Mouse (Mus musculus): ENCODE measurements at regions not wholly inside any gene's neighbourhood (a gene's known extent, or its start where the extent isn't known, plus 50 kb on each side); places are given as distances from the start of the nearest gene placed in this dataset.

DNA sequence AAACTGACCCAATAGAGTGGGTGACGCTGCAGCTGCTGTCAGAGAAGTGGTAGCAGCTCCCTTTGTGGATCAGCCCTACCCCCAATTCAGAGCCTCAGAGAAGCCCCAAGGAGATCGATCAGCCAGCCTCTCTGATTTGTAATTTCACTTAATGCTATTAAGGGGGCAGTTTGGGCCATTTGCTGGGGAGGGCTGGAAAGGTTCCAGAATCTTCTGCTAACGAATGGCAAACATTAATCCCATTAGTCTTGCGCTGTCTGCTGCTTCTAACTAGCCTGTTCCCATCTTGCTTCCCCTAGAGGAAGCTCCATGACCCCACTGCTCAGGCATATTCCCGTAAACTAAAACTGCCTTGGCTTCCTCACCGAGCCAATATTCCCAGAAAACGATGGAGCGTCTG lies 59.9 kb upstream of the Lrrn2 start:
- ATAC-seq (ENCODE audit: low FRiP score, low read depth): no peak

DNA sequence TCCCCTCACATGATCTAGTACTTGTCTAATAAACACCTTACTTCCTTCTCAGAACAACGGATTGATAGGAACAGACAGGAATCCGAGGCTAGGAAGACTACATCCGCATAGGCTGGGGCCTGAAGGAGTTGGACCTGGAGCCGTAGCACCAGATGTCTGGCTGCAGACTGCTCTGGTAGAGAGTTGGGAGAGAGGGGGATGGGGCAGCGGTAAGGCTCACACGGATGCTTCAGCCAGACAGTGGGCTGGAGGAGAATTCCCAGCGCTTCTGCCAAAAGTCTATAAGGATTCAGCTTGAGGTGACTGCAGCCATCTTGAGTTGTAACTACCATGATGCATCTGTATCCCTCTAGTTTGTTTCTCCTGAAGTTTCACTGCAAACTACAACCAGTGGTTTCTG lies 61.8 kb upstream of the Lrrn2 start:
- TF ChIP-seq POLR2A (IDR thresholded peaks at IDR 0.05; ENCODE audit: borderline replicate concordance, extremely low read depth, insufficient read depth, insufficient read length): no peak
- H3K27ac ChIP-seq (replicated peaks; ENCODE audit: low read depth, low read length): no peak overlapping the region
- no peak overlapping the region for H3K4me3 ChIP-seq (replicated peaks; ENCODE audit: low read length)
- no peaks in the 10 kb centered on the region for H3K9me3 ChIP-seq (ENCODE audit: control insufficient read depth, low read length)
- WGBS: 49% methylated on average over 7 of the region's 7 CpGs
- H3K4me2 ChIP-seq (replicated peaks; ENCODE audit: low read depth, low read length, severe bottlenecking): no peak overlapping the region
- no peaks in the 10 kb centered on the region for H3K4me1 ChIP-seq (ENCODE audit: control insufficient read depth, insufficient read depth, low read length)
- DNase-seq (ENCODE audit: low spot score): no peak
- no peak overlapping the region for H3K9ac ChIP-seq (ENCODE audit: low read depth, low read length, severe bottlenecking)
- H3K27me3 ChIP-seq (ENCODE audit: control insufficient read depth, insufficient read depth, low read length): peaks cover 5% of the 10 kb centered on the region; the same call in 1 of the 2 replicates
- no peaks in the 10 kb centered on the region for H3K36me3 ChIP-seq (ENCODE audit: control insufficient read depth, insufficient read depth, low read length)
- ATAC-seq (ENCODE audit: low FRiP score, low read depth): no peak

More for the DNA sequence above, 59.9 kb upstream of the Lrrn2 start:
- Histone ChIP-seq H3K9ac (ENCODE audit: low read depth, low read length, severe bottlenecking) (no peak overlapping the region), H3K4me1 (ENCODE audit: control insufficient read depth, insufficient read depth, low read length) (no peaks in the 10 kb centered on the region), H3K36me3 (ENCODE audit: control insufficient read depth, insufficient read depth, low read length) (no peaks in the 10 kb centered on the region), H3K27ac (replicated peaks; ENCODE audit: low read depth, low read length) (no peak overlapping the region), H3K9me3 (ENCODE audit: control insufficient read depth, low read length) (no peaks in the 10 kb centered on the region), H3K4me3 (replicated peaks; ENCODE audit: low read length) (no peak overlapping the region), H3K27me3 (ENCODE audit: control insufficient read depth, insufficient read depth, low read length) (no peaks in the 10 kb centered on the region), H3K4me2 (replicated peaks; ENCODE audit: low read depth, low read length, severe bottlenecking) (no peak overlapping the region)
- 44% methylated on average over 8 of the region's 8 CpGs for WGBS
- no peak for TF ChIP-seq POLR2A (IDR thresholded peaks at IDR 0.05; ENCODE audit: borderline replicate concordance, extremely low read depth, insufficient read depth, insufficient read length)
- DNase-seq (ENCODE audit: low spot score): no peak

- DNase-seq (ENCODE audit: low spot score): no peak
- no peak for TF ChIP-seq POLR2A (IDR thresholded peaks at IDR 0.05; ENCODE audit: borderline replicate concordance, extremely low read depth, insufficient read depth, insufficient read length)
- no peak for ATAC-seq (ENCODE audit: low FRiP score, low read depth)
- Histone ChIP-seq H3K4me3 (replicated peaks; ENCODE audit: low read length) (no peak overlapping the region), H3K4me2 (replicated peaks; ENCODE audit: low read depth, low read length, severe bottlenecking) (no peak overlapping the region), H3K4me1 (ENCODE audit: control insufficient read depth, insufficient read depth, low read length) (no peaks in the 10 kb centered on the region), H3K36me3 (ENCODE audit: control insufficient read depth, insufficient read depth, low read length) (no peaks in the 10 kb centered on the region), H3K9ac (ENCODE audit: low read depth, low read length, severe bottlenecking) (no peak overlapping the region), H3K27ac (replicated peaks; ENCODE audit: low read depth, low read length) (no peak overlapping the region), H3K9me3 (ENCODE audit: control insufficient read depth, low read length) (no peaks in the 10 kb centered on the region), H3K27me3 (ENCODE audit: control insufficient read depth, insufficient read depth, low read length) (peaks cover 5% of the 10 kb centered on the region; the same call in 1 of the 2 replicates)
- WGBS: 91% methylated on average over 2 of the region's 2 CpGs
These were observed 62.7 kb upstream of the Lrrn2 start for GRCm38 (mm10) chr1:132817366-132817765.

GRCm38 (mm10) chr1:132805543-132805942 lies 63.9 kb upstream of the Nfasc start:
- peaks cover 7% of the 10 kb centered on the region; the same call in 1 of the 2 replicates for H3K27me3 ChIP-seq (ENCODE audit: control insufficient read depth, insufficient read depth, low read length)
- no peak overlapping the region for H3K9ac ChIP-seq (ENCODE audit: low read depth, low read length, severe bottlenecking)
- no peak overlapping the region for H3K4me2 ChIP-seq (replicated peaks; ENCODE audit: low read depth, low read length, severe bottlenecking)
- no peak for TF ChIP-seq POLR2A (IDR thresholded peaks at IDR 0.05; ENCODE audit: borderline replicate concordance, extremely low read depth, insufficient read depth, insufficient read length)
- DNase-seq (ENCODE audit: low spot score) (no peak), ATAC-seq (ENCODE audit: low FRiP score, low read depth) (no peak)
- no peaks in the 10 kb centered on the region for H3K36me3 ChIP-seq (ENCODE audit: control insufficient read depth, insufficient read depth, low read length)
- 72% methylated on average over 9 of the region's 9 CpGs for WGBS
- H3K4me3 ChIP-seq (replicated peaks; ENCODE audit: low read length): no peak overlapping the region
- H3K9me3 ChIP-seq (ENCODE audit: control insufficient read depth, low read length): no peaks in the 10 kb centered on the region
- no peak overlapping the region for H3K27ac ChIP-seq (replicated peaks; ENCODE audit: low read depth, low read length)
- H3K4me1 ChIP-seq (ENCODE audit: control insufficient read depth, insufficient read depth, low read length): no peaks in the 10 kb centered on the region

GRCm38 (mm10) chr1:132803842-132804241 lies 62.2 kb upstream of the Nfasc start:
- no peak for ATAC-seq (ENCODE audit: low FRiP score, low read depth)
- H3K4me1 ChIP-seq (ENCODE audit: control insufficient read depth, insufficient read depth, low read length): no peaks in the 10 kb centered on the region
- no peak overlapping the region for H3K4me3 ChIP-seq (replicated peaks; ENCODE audit: low read length)
- H3K9ac ChIP-seq (ENCODE audit: low read depth, low read length, severe bottlenecking): no peak overlapping the region
- no peak for DNase-seq (ENCODE audit: low spot score)
- no peak overlapping the region for H3K4me2 ChIP-seq (replicated peaks; ENCODE audit: low read depth, low read length, severe bottlenecking)
- no peaks in the 10 kb centered on the region for H3K9me3 ChIP-seq (ENCODE audit: control insufficient read depth, low read length)
- no peak overlapping the region for H3K27ac ChIP-seq (replicated peaks; ENCODE audit: low read depth, low read length)
- 72% methylated on average over 9 of the region's 9 CpGs for WGBS
- no peaks in the 10 kb centered on the region for H3K36me3 ChIP-seq (ENCODE audit: control insufficient read depth, insufficient read depth, low read length)
- H3K27me3 ChIP-seq (ENCODE audit: control insufficient read depth, insufficient read depth, low read length): peaks cover 15% of the 10 kb centered on the region; the same call in 1 of the 2 replicates
- no peak for TF ChIP-seq POLR2A (IDR thresholded peaks at IDR 0.05; ENCODE audit: borderline replicate concordance, extremely low read depth, insufficient read depth, insufficient read length)

DNA sequence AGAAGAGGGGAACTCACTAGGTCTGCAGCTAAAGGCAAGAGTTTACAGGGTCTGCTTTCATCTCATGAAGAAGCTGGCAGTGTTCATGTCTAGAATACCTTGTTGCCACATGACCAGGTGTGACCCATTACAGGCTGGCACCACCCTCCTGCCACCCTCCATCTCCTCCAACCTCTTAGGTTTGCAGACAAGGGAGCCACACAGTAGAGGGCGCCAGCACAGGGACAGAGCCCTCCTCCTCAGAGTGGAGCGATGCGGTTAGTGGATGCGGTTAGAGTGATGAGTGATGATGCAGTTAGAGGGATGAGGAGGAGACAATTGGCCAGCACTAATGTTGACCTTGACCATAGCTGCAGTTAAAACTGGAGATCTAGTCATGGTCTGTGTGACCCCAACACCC lies 60.8 kb upstream of the Nfasc start:
- no peak for TF ChIP-seq POLR2A (IDR thresholded peaks at IDR 0.05; ENCODE audit: borderline replicate concordance, extremely low read depth, insufficient read depth, insufficient read length)
- DNase-seq (ENCODE audit: low spot score) (no peak), ATAC-seq (ENCODE audit: low FRiP score, low read depth) (no peak)
- peaks cover 15% of the 10 kb centered on the region; the same call in 1 of the 2 replicates for H3K27me3 ChIP-seq (ENCODE audit: control insufficient read depth, insufficient read depth, low read length)
- no peaks in the 10 kb centered on the region for H3K36me3 ChIP-seq (ENCODE audit: control insufficient read depth, insufficient read depth, low read length)
- H3K4me3 ChIP-seq (replicated peaks; ENCODE audit: low read length): no peak overlapping the region
- H3K4me1 ChIP-seq (ENCODE audit: control insufficient read depth, insufficient read depth, low read length): no peaks in the 10 kb centered on the region
- WGBS: 32% methylated on average over 4 of the region's 4 CpGs
- H3K4me2 ChIP-seq (replicated peaks; ENCODE audit: low read depth, low read length, severe bottlenecking): no peak overlapping the region
- no peak overlapping the region for H3K27ac ChIP-seq (replicated peaks; ENCODE audit: low read depth, low read length)
- no peak overlapping the region for H3K9ac ChIP-seq (ENCODE audit: low read depth, low read length, severe bottlenecking)
- no peaks in the 10 kb centered on the region for H3K9me3 ChIP-seq (ENCODE audit: control insufficient read depth, low read length)
